Mouse (Mus musculus) myocyte (in vitro differentiated cells): ENCODE measurements around the gene Shisal2a. TPM values are rescaled to one million over a fixed set of nuclear protein-coding genes. Genes with fewer than 3 reads are reported as not detected.

ENCODE experiments used
- H3K27me3 ChIP-seq: one replicate; pipeline ENCODE4 v1.6.1; 2011; ENCODE audit not compliant: control insufficient read depth, insufficient read depth, insufficient read length
- H3K36me3 ChIP-seq: one replicate; pipeline ENCODE4 v1.6.1; 2011; ENCODE audit not compliant: control insufficient read depth, insufficient read depth
- H3K4me2 ChIP-seq: one replicate; pipeline ENCODE4 v1.6.1; 2011; ENCODE audit warnings: low read depth, control low read depth
- H3K4me3 ChIP-seq: one replicate; pipeline ENCODE4 v1.5.1; 2011; ENCODE audit warnings: mild to moderate bottlenecking, control low read depth, moderate library complexity
- H3K79me2 ChIP-seq: one replicate; pipeline ENCODE4 v1.6.1; 2011; ENCODE audit not compliant: control insufficient read depth, insufficient read depth
- H3ac ChIP-seq: one replicate; pipeline ENCODE4 v1.6.1; 2011; ENCODE audit not compliant: control insufficient read depth, insufficient read length
- CEBPB ChIP-seq: IDR thresholded peaks from 2 replicates; pipeline ENCODE4 v1.6.1; 2011; ENCODE audit warnings: mild to moderate bottlenecking, moderate library complexity; ENCODE audit not compliant: poor library complexity, insufficient read depth, severe bottlenecking
- E2F4 ChIP-seq: IDR thresholded peaks from one replicate; pipeline ENCODE4 v1.6.1; 2011; ENCODE audit warnings: mild to moderate bottlenecking, control low read depth, moderate library complexity; ENCODE audit not compliant: insufficient read depth
- MAX ChIP-seq: IDR thresholded peaks from one replicate; pipeline ENCODE4 v1.6.1; 2011; ENCODE audit warnings: low read depth, mild to moderate bottlenecking, control low read depth
- MYOD1 ChIP-seq, 3 experiments: IDR thresholded peaks; one replicate each; pipeline ENCODE4 v1.6.1; 2011; ENCODE audit warnings: control low read depth in 2 of 3, low read depth in 2 of 3, mild to moderate bottlenecking in 2 of 3, moderate library complexity in 1 of 3; ENCODE audit not compliant: insufficient read length in 2 of 3, control insufficient read depth in 1 of 3
- POLR2A ChIP-seq: IDR thresholded peaks from one replicate; pipeline ENCODE4 v1.6.1; 2011; ENCODE audit warnings: low read depth, mild to moderate bottlenecking, control low read depth, moderate library complexity; ENCODE audit not compliant: insufficient read length
- POLR2AphosphoS2 ChIP-seq: IDR thresholded peaks from one replicate; pipeline ENCODE4 v1.6.1; 2011; ENCODE audit warnings: low read depth, control low read depth; ENCODE audit not compliant: insufficient read length
- REST ChIP-seq: IDR thresholded peaks from one replicate; pipeline ENCODE4 v1.6.1; 2011; ENCODE audit warnings: mild to moderate bottlenecking, control low read depth, moderate library complexity; ENCODE audit not compliant: insufficient read depth, insufficient read length
- SRF ChIP-seq: IDR thresholded peaks from one replicate; pipeline ENCODE4 v1.6.1; 2011; ENCODE audit warnings: low read depth; ENCODE audit not compliant: control insufficient read depth, insufficient read length
- TCF3 ChIP-seq: IDR thresholded peaks from one replicate; pipeline ENCODE4 v1.6.1; 2011; ENCODE audit warnings: low read depth, control low read depth; ENCODE audit not compliant: insufficient read length
- USF1 ChIP-seq: IDR thresholded peaks from one replicate; pipeline ENCODE4 v1.6.1; 2011; ENCODE audit warnings: low read depth, mild to moderate bottlenecking, control low read depth, moderate library complexity
- polyA plus RNA-seq: library from polyadenylated mRNA; unstranded; fragments of >200 nt; fragmentation: generic; extraction: Trizol; gene quantifications from one replicate; pipeline ENCODE4 v1.2.1, GENCODE M21; 2012; ENCODE audit warnings: missing spikeins

The Shisal2a gene
- polyA plus RNA-seq, 1 experiment: 0.40 TPM

- no peaks in the 10 kb centered on the region for H3K27me3 ChIP-seq
- H3K4me3 ChIP-seq: no peak overlapping the region
- H3K79me2 ChIP-seq: no peaks in the 10 kb centered on the region
- H3K4me2 ChIP-seq: no peak overlapping the region
- TF ChIP-seq REST (no peak), SRF (no peak), MAX (no peak), MYOD1 (IDR thresholded peaks at IDR 0.05; ENCODE audit: control insufficient read depth in 1 of 3, insufficient read length in 2 of 3, low read depth in 2 of 3) (peak in 1 of 3 experiments; percentile 30), CEBPB (no peak)
- no peak overlapping the region for H3ac ChIP-seq
- no peaks in the 10 kb centered on the region for H3K36me3 ChIP-seq
Observed at GRCm38 (mm10) chr4:108320627-108321380, 62.3 kb downstream of the Shisal2a start.

- TF ChIP-seq E2F4: no peak
- no peak for TF ChIP-seq MYOD1 (IDR thresholded peaks at IDR 0.05; ENCODE audit: control insufficient read depth in 1 of 3, insufficient read length in 2 of 3, low read depth in 2 of 3)
- TF ChIP-seq SRF: no peak
- no peak for TF ChIP-seq USF1
- no peak for TF ChIP-seq MAX
- no peak for TF ChIP-seq POLR2AphosphoS2
- no peak for TF ChIP-seq POLR2A
- TF ChIP-seq REST: no peak
Observed at GRCm38 (mm10) chr4:108319747-108320146, 63.4 kb downstream of the Shisal2a start.

GRCm38 (mm10) chr4:108318649-108319615 lies 64.2 kb downstream of the Shisal2a start:
- TF ChIP-seq TCF3 (no peak), POLR2A (no peak)
- Histone ChIP-seq H3K27me3 (no peaks in the 10 kb centered on the region), H3K4me3 (no peak overlapping the region), H3ac (no peak overlapping the region), H3K79me2 (no peaks in the 10 kb centered on the region), H3K36me3 (no peaks in the 10 kb centered on the region), H3K4me2 (no peak overlapping the region)

More at GRCm38 (mm10) chr4:108319747-108320146, 63.4 kb downstream of the Shisal2a start:
- Histone ChIP-seq H3ac (no peak overlapping the region), H3K4me2 (no peak overlapping the region), H3K36me3 (no peaks in the 10 kb centered on the region), H3K79me2 (no peaks in the 10 kb centered on the region), H3K27me3 (no peaks in the 10 kb centered on the region), H3K4me3 (no peak overlapping the region)

Other genes starting within 250 kb of the Shisal2a start
- 79.8 TPM for gene Scp2, start 238.4 kb downstream of the Shisal2a start, polyA plus RNA-seq
- 8.6 TPM for gene Echdc2, start 217.9 kb downstream of the Shisal2a start, polyA plus RNA-seq
- not detected for gene Zyg11a, start 165.3 kb downstream of the Shisal2a start, polyA plus RNA-seq
- 12.8 TPM for gene Zyg11b, start 82.3 kb downstream of the Shisal2a start, polyA plus RNA-seq
- 31.9 TPM for gene Coa7, start 55.2 kb downstream of the Shisal2a start, polyA plus RNA-seq
- gene Gpx7, start 23.6 kb upstream of the Shisal2a start, polyA plus RNA-seq: 0.34 TPM
- 10.6 TPM for gene Tut4, start 76.1 kb upstream of the Shisal2a start, polyA plus RNA-seq
- gene Prpf38a, start 196.0 kb upstream of the Shisal2a start, polyA plus RNA-seq: 17.2 TPM
- gene Orc1, start 196.1 kb upstream of the Shisal2a start, polyA plus RNA-seq: 0.84 TPM
- 19.7 TPM for gene Cc2d1b, start 236.6 kb upstream of the Shisal2a start, polyA plus RNA-seq